Mouse (Mus musculus) ovary, postnatal 14 days (tissue): ENCODE results near the gene Hnrnpul2.
"Not testable (repeated sequence)": the region's sequence is repeated elsewhere in the genome, so short reads cannot be mapped to it uniquely, and the experiment has no call there.

Experiments used
- DNase-seq: peaks from one replicate; pipeline ENCODE4 v3.0.0; 2022; ENCODE audit warnings: low spot score

The Hnrnpul2 gene

GRCm38 (mm10) chr19:8852236-8852928 is 32.6 kb downstream of the Hnrnpul2 start:
- no peak for DNase-seq

GRCm38 (mm10) chr19:8853117-8853516 is 33.3 kb downstream of the Hnrnpul2 start:
- DNase-seq, result no peak

GRCm38 (mm10) chr19:8857689-8858088 is 37.9 kb downstream of the Hnrnpul2 start:
- DNase-seq, result no peak

- no peak for DNase-seq
Observed at GRCm38 (mm10) chr19:8859018-8859417, 39.2 kb downstream of the Hnrnpul2 start.

- no peak for DNase-seq
Observed at GRCm38 (mm10) chr19:8864265-8864664, 44.5 kb downstream of the Hnrnpul2 start.

- not testable (repeated sequence) for DNase-seq
Observed at GRCm38 (mm10) chr19:8870381-8870780, 50.6 kb downstream of the Hnrnpul2 start.

GRCm38 (mm10) chr19:8870838-8871237 is 51.0 kb downstream of the Hnrnpul2 start:
- DNase-seq, result no peak

GRCm38 (mm10) chr19:8871267-8872186 is 51.7 kb downstream of the Hnrnpul2 start, which contains the start of gene Ubxn1:
Gene Ubxn1 (plus strand): TSS chr19:8871496.
- DNase-seq, result peak; percentile 93

GRCm38 (mm10) chr19:8872266-8872840 is 52.5 kb downstream of the Hnrnpul2 start:
- no peak for DNase-seq

GRCm38 (mm10) chr19:8875031-8875430 is 55.2 kb downstream of the Hnrnpul2 start:
- no peak for DNase-seq

GRCm38 (mm10) chr19:8880311-8881033 is 60.7 kb downstream of the Hnrnpul2 start, which contains the start of gene Uqcc3:
Gene Uqcc3 (minus strand): TSS chr19:8880923.
- peak; percentile 78 for DNase-seq

GRCm38 (mm10) chr19:8881034-8881392 is 61.2 kb downstream of the Hnrnpul2 start:
- DNase-seq, result no peak

GRCm38 (mm10) chr19:8883616-8884015 is 63.8 kb downstream of the Hnrnpul2 start, which contains the start of the genes Lbhd1 and Gm49403:
Gene Lbhd1 (plus strand): TSS chr19:8883732.
Gene Gm49403 (plus strand): TSS chr19:8883930.
- DNase-seq, result no peak
